Mouse (Mus musculus) ES-E14 (cell line): ENCODE measurements around the gene Hsd17b13.

Experiments used
- CHD2 ChIP-seq: IDR thresholded peaks from 2 replicates; pipeline ENCODE4 v1.6.1; 2014; ENCODE audit warnings: mild to moderate bottlenecking, low read depth, low read length, inconsistent platforms
- HCFC1 ChIP-seq: IDR thresholded peaks from 2 replicates; pipeline ENCODE4 v1.6.1; 2012; ENCODE audit warnings: low read length, inconsistent platforms, borderline replicate concordance; ENCODE audit not compliant: insufficient read depth
- MAFK ChIP-seq: IDR thresholded peaks from 2 replicates; pipeline ENCODE4 v1.6.1; 2014; ENCODE audit warnings: mild to moderate bottlenecking, low read depth, low read length, inconsistent platforms; ENCODE audit not compliant: insufficient read depth
- ZC3H11A ChIP-seq: IDR thresholded peaks from 2 replicates; pipeline ENCODE4 v1.6.1; 2012; ENCODE audit warnings: low read depth, mild to moderate bottlenecking, inconsistent platforms, low read length, borderline replicate concordance
- ZNF384 ChIP-seq: IDR thresholded peaks from 2 replicates; pipeline ENCODE4 v1.6.1; 2012; ENCODE audit warnings: low read depth, low read length, inconsistent platforms

GRCm38 (mm10) chr5:103995181-103995580 is 18.0 kb upstream of the Hsd17b13 start:
- no peak for TF ChIP-seq ZC3H11A
- TF ChIP-seq ZNF384 = no peak
- no peak for TF ChIP-seq MAFK
- TF ChIP-seq CHD2 = no peak
- TF ChIP-seq HCFC1 = no peak
